Mouse (Mus musculus) MN1 (cell line): Measurements from ENCODE around the gene Prkn.

ENCODE experiments used
- DNase-seq: peaks from one replicate; pipeline ENCODE4 v3.0.0-alpha.2; 2016; ENCODE audit warnings: low spot score

Prkn gene

GRCm38 (mm10) chr17:11402225-11402875 is 562.2 kb downstream of the Prkn start:
- DNase-seq, result no peak

GRCm38 (mm10) chr17:11411414-11411813 is 571.2 kb downstream of the Prkn start:
- no peak for DNase-seq

- DNase-seq, result no peak
Observed at GRCm38 (mm10) chr17:11413688-11414087, 573.5 kb downstream of the Prkn start.

GRCm38 (mm10) chr17:11414288-11414687 is 574.1 kb downstream of the Prkn start:
- no peak for DNase-seq

GRCm38 (mm10) chr17:11417150-11417549 is 577.0 kb downstream of the Prkn start:
- no peak for DNase-seq

- no peak for DNase-seq
Observed at GRCm38 (mm10) chr17:11419484-11419883, 579.3 kb downstream of the Prkn start.

- no peak for DNase-seq
Observed at GRCm38 (mm10) chr17:11420839-11421238, 580.7 kb downstream of the Prkn start.

GRCm38 (mm10) chr17:11421264-11421940 is 581.2 kb downstream of the Prkn start:
- DNase-seq, result no peak

- no peak for DNase-seq
Observed at GRCm38 (mm10) chr17:11431323-11431722, 591.1 kb downstream of the Prkn start.

- DNase-seq, result no peak
Observed at GRCm38 (mm10) chr17:11432593-11432992, 592.4 kb downstream of the Prkn start.

- no peak for DNase-seq
Observed at GRCm38 (mm10) chr17:11462721-11463120, 622.5 kb downstream of the Prkn start.

GRCm38 (mm10) chr17:11466095-11466494 is 625.9 kb downstream of the Prkn start:
- DNase-seq, result no peak

- no peak for DNase-seq
Observed at GRCm38 (mm10) chr17:11468624-11469023, 628.4 kb downstream of the Prkn start.

- no peak for DNase-seq
Observed at GRCm38 (mm10) chr17:11483032-11483431, 642.8 kb downstream of the Prkn start.

- DNase-seq, result no peak
Observed at GRCm38 (mm10) chr17:11490051-11490450, 649.9 kb downstream of the Prkn start.

- no peak for DNase-seq
Observed at GRCm38 (mm10) chr17:11502556-11502955, 662.4 kb downstream of the Prkn start.

GRCm38 (mm10) chr17:11504496-11504895 is 664.3 kb downstream of the Prkn start:
- no peak for DNase-seq

GRCm38 (mm10) chr17:11507082-11507481 is 666.9 kb downstream of the Prkn start:
- DNase-seq, result no peak

GRCm38 (mm10) chr17:11510081-11510480 is 669.9 kb downstream of the Prkn start:
- no peak for DNase-seq

- no peak for DNase-seq
Observed at GRCm38 (mm10) chr17:11514032-11514761, 674.0 kb downstream of the Prkn start.

- DNase-seq, result no peak
Observed at GRCm38 (mm10) chr17:11515619-11516018, 675.4 kb downstream of the Prkn start.

- DNase-seq, result no peak
Observed at GRCm38 (mm10) chr17:11516165-11516564, 676.0 kb downstream of the Prkn start.

- DNase-seq, result no peak
Observed at GRCm38 (mm10) chr17:11532066-11532465, 691.9 kb downstream of the Prkn start.
